17 mouse cellular contexts compared by ENCODE assay signal in genomic region chr4:44641831-44642587, GRCm38 (mm10).
DNase-seq lines count a peak whose midpoint lies in the region; ATAC-seq lines count a peak whose summit lies in the region.
"Had no signal": no experiment of that assay in that cellular context is flagged by ENCODE, and none has a peak within 500 bp of the region (broad histone marks: within the 10 kb centered on the region; RNA-seq: fewer than 3 reads in every experiment).

No protein-coding gene starts in this region.

- H3K9me3 ChIP-seq in hindbrain, embryonic 10.5 days, result no peaks in the 10 kb centered on the region
- no peaks in the 10 kb centered on the region for H3K9me3 ChIP-seq in limb, embryonic 10.5 days (replicated peaks)
- H3K9me3 ChIP-seq in neural tube, embryonic 12.5 days, result no peaks in the 10 kb centered on the region
- peaks cover 4% of the 10 kb centered on the region for H3K9me3 ChIP-seq in kidney, embryonic 16.5 days (ENCODE audit: low read length)

- peak; percentile 67 for DNase-seq in embryo, embryonic 10.5 days (ENCODE audit: low spot score)
- DNase-seq in hindbrain, embryonic 10.5 days (ENCODE audit: low spot score), result peak; percentile 52
- DNase-seq in limb, embryonic 10.5 days (ENCODE audit: low spot score), result peak; percentile 64
- no peak for DNase-seq in spleen, adult 18-20 months
- no peak for DNase-seq in cerebellum, adult 11-12 months
- DNase-seq: cerebellum, adult 18-20 months; gastrocnemius, postnatal 36 days; kidney, adult 11 months; kidney, postnatal 14 days; left cerebral cortex, postnatal 4 days; right cerebral cortex, adult 18-20 months had no signal

- peaks cover 19% of the 10 kb centered on the region for H3K36me3 ChIP-seq in hindbrain, embryonic 10.5 days
- no peaks in the 10 kb centered on the region for H3K36me3 ChIP-seq in limb, embryonic 10.5 days
- no peaks in the 10 kb centered on the region for H3K36me3 ChIP-seq in neural tube, embryonic 12.5 days
- no peaks in the 10 kb centered on the region for H3K36me3 ChIP-seq in kidney, embryonic 16.5 days (ENCODE audit: insufficient read depth, low read length)

- no peak overlapping the region for H3K27ac ChIP-seq in hindbrain, embryonic 10.5 days
- H3K27ac ChIP-seq in limb, embryonic 10.5 days, result 0 out of 2 replicates have a peak overlapping the region, but pooled peaks have one; percentile 21
- no peak overlapping the region for H3K27ac ChIP-seq in neural tube, embryonic 12.5 days
- no peak overlapping the region for H3K27ac ChIP-seq in kidney, embryonic 16.5 days (ENCODE audit: low read length)
- H3K27ac ChIP-seq: liver, embryonic 14.5 days had no signal

- no peak overlapping the region for H3K4me2 ChIP-seq in neural tube, embryonic 12.5 days (replicated peaks)
- H3K4me2 ChIP-seq in kidney, embryonic 16.5 days (replicated peaks; ENCODE audit: low read depth, low read length), result no peak overlapping the region
- H3K4me2 ChIP-seq: heart, embryonic 11.5 days had no signal

- peak; percentile 69 for ATAC-seq in neural tube, embryonic 12.5 days (ENCODE audit: low FRiP score, low read depth)
- no peak for ATAC-seq in kidney, embryonic 16.5 days (ENCODE audit: low FRiP score, low TSS enrichment)
- ATAC-seq: lung, postnatal 0 days had no signal

- H3K4me1 ChIP-seq in hindbrain, embryonic 10.5 days (replicated peaks), result peaks cover 25% of the 10 kb centered on the region
- H3K4me1 ChIP-seq in limb, embryonic 10.5 days, result peaks cover 22% of the 10 kb centered on the region
- peaks cover 15% of the 10 kb centered on the region for H3K4me1 ChIP-seq in neural tube, embryonic 12.5 days
- H3K4me1 ChIP-seq in kidney, embryonic 16.5 days (ENCODE audit: insufficient read depth, low read length), result no peaks in the 10 kb centered on the region
- H3K4me1 ChIP-seq: megakaryocyte, embryonic 14.5 days had no signal

- peaks cover 27% of the 10 kb centered on the region for H3K27me3 ChIP-seq in hindbrain, embryonic 10.5 days (ENCODE audit: insufficient read depth, poor library complexity, severe bottlenecking)
- peaks cover 49% of the 10 kb centered on the region for H3K27me3 ChIP-seq in limb, embryonic 10.5 days (ENCODE audit: low read depth, poor library complexity, severe bottlenecking)
- H3K27me3 ChIP-seq in neural tube, embryonic 12.5 days (replicated peaks), result peaks cover 7% of the 10 kb centered on the region; the same call in 1 of the 2 replicates
- H3K27me3 ChIP-seq in kidney, embryonic 16.5 days (ENCODE audit: insufficient read depth, low read length), result no peaks in the 10 kb centered on the region

- no peak overlapping the region for H3K4me3 ChIP-seq in hindbrain, embryonic 10.5 days
- no peak overlapping the region for H3K4me3 ChIP-seq in limb, embryonic 10.5 days
- H3K4me3 ChIP-seq in neural tube, embryonic 12.5 days, result no peak overlapping the region
- H3K4me3 ChIP-seq in kidney, embryonic 16.5 days (ENCODE audit: low read length), result no peak overlapping the region
- H3K4me3 ChIP-seq: megakaryocyte, embryonic 14.5 days had no signal

- no peak overlapping the region for H3K9ac ChIP-seq in neural tube, embryonic 12.5 days
- H3K9ac ChIP-seq in kidney, embryonic 16.5 days (replicated peaks; ENCODE audit: low read length), result no peak overlapping the region
- H3K9ac ChIP-seq: liver, embryonic 14.5 days had no signal

- 51% methylated on average over 12 of the region's 12 CpGs for WGBS in hindbrain, embryonic 10.5 days
- WGBS in limb, embryonic 10.5 days, result 22% methylated on average over 12 of the region's 12 CpGs
- WGBS in neural tube, embryonic 12.5 days, result 21% methylated on average over 12 of the region's 12 CpGs
- 32% methylated on average over 12 of the region's 12 CpGs for WGBS in kidney, embryonic 16.5 days

Comparison
In these comparisons a context has a peak if more than half of its experiments do, and no peak if none do; other contexts are left out.
1. DNase-seq: peak in embryo, embryonic 10.5 days (single experiment), hindbrain, embryonic 10.5 days (single experiment) and limb, embryonic 10.5 days (single experiment); none in spleen, adult 18-20 months (0 of 2) and cerebellum, adult 11-12 months (single experiment).